Mouse (Mus musculus): ENCODE data around the gene Tubd1.

- TF ChIP-seq CTCF (IDR thresholded peaks at IDR 0.05; ENCODE audit: low read depth) (no peak), EP300 (IDR thresholded peaks at IDR 0.05; ENCODE audit: low read depth) (no peak)
Measured at GRCm38 (mm10) chr11:86570261-86570746, 25.5 kb downstream of the Tubd1 start.
